Mouse (Mus musculus) gastrocnemius, postnatal 14 days (tissue): ENCODE measurements around the gene Nus1. TPM values are rescaled to one million over a fixed set of nuclear protein-coding genes. Genes with fewer than 3 reads are reported as not detected.

Experiments used
- DNase-seq: peaks from one replicate; pipeline ENCODE4 v3.0.0; 2021; ENCODE audit warnings: mixed read lengths
- intact Hi-C: fragments of 180-260 bp; cut with DNase I; formaldehyde crosslinking; loops from one replicate; pipeline ENCODE4 v1.15.1; 2025; ENCODE audit warnings: low total_unique reads
- total RNA-seq, 2 experiments: library from RNA; stranded (reverse); gene quantifications; 2 replicates each; pipeline ENCODE4 v1.2.3; 2021

Nus1 gene
- total RNA-seq, 2 experiments from 2014 or later, result 16.1 to 17.5 TPM

DNA sequence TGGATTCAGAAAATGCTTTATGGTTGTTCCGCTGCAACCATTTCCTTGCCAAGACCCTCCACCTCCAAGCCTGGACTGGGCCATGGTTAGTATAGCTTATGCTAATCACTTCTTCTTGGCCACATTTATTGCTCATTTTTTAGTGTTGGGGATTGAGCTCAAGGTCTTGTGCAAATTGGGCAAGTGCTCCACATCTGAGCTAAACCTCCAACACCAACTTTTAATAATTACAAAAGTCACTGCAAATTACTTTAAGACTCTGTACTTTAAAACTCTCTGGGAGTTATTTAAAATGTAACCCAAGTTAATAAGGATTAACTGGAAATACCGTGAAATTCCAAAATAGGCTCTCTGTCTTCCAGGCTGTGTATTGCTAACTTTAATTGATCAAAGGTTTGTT is 9.8 kb upstream of the Nus1 start:
- no peak for DNase-seq
- intact Hi-C loops, result no loop called here

DNA sequence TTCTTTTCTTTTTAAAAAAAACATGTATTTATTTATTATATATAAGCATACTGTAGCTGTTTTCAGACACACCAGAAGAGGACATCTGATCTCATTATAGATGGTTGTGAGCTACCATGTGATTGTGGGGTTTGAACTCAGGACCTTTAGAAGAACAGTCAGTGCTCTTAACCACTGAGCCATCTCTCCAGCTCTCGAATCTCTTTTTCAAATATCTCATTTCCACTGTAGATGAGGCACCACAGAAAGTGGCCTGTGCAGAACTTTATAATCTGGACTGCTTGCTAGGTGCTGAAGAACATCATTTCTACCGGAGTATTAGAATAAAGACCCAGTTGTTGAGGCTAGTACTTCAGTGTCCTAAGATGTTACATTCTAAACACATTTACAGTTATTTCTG is 2.3 kb upstream of the Nus1 start:
- intact Hi-C loops, result no loop called here
- no peak for DNase-seq

DNA sequence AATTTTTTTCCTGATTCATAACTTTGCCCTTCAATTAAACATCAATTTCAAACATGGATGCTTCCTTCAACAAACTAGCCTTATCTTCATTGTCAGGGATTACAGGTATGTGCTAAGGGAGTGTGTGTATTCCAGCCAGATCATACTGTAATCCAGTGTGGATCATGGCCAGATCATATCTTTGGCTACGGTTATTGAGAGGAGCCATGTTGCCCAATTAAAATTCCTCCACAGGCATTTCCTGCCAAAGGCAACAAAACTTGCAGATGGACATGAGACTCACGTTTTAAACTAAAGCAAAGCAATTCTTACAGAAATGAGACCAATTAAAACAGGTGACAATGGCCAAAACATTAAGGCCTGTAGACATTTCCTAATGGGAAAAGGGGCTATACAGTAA is 889 bp upstream of the Nus1 start:
- DNase-seq, result no peak

DNA sequence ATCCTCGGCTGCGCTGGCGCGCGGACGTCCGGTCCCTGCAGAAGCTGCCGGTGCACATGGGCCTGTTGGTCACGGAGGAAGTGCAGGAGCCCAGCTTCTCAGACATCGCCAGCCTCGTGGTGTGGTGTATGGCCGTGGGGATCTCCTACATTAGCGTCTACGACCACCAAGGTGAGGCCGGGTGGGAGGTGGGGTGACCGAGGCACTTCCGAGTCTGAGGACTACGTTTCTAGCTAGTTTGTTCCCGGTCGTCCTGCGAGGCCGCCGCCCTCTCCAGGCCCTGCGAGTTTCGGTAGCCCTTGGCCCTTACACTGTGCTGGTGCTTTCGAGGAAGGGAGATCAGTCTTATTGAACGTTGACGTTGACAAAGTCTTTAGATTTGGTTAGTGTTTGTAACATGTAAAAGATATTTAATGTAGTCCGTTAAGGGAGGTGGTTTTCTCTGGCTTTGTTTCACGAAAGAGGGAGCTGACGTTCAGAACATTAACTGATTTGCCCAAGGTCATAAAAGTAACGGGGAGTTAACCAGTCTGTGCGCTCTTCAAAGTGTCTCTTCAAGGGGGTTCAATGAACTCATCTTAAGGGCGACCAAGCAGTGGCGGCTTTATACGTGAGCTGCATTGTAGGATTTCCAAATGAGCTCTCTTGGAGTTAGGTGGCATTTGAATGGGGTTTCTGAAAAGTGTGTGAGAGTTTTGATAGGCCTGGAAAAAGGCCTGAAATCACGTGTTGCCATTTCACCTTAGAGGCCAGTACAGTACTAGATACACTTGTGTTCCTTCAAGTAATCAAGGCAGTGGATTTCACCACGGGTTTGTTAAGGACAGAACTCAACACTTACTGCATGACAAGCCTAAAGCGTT is 882 bp downstream of the Nus1 start:
- intact Hi-C loops, result no loop called here
- no peak for DNase-seq

More for the DNA sequence above, 889 bp upstream of the Nus1 start:
- intact Hi-C loops, result no loop called here

DNA sequence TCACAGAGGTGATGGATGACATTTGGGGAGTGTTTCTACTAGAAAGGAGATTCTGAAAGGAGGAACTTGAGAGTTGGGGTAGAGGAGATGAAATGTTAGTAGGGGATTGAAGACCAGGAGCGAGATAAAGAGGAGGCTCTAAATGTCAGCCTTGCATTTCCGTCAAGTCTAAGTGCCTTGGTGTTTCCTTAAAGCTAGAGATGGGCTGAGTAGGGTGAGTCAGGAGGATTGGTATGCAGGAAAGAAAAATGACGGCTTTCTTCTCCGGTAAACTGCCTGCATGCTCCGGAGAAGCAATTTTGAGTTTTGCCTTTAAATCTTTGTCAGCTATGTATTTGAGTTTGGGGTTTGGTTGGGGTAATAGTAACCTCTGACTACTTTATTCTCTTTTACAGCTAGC is 1.6 kb downstream of the Nus1 start:
- no peak for DNase-seq
- intact Hi-C loops, result no loop called here

DNA sequence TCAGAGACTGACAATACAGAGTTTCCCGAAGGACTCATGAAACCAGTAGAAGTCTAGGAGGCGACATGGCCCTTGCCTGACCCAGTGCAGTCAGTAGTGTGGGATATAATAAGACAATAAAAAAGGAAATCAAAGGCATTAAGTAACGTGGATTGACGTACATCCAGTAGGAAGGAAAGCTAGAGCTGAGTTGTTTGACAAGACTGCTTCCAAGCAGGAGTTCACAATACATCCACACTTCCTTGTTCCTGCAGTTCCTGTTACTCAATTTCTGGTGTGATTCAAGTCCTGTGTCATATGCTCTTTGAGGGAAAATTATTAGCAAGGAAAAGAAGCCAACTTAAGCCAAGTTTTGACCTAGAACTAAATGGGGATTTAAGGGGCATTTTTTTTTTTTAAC is 2.1 kb downstream of the Nus1 start:
- DNase-seq, result no peak
- intact Hi-C loops, result no loop called here

DNA sequence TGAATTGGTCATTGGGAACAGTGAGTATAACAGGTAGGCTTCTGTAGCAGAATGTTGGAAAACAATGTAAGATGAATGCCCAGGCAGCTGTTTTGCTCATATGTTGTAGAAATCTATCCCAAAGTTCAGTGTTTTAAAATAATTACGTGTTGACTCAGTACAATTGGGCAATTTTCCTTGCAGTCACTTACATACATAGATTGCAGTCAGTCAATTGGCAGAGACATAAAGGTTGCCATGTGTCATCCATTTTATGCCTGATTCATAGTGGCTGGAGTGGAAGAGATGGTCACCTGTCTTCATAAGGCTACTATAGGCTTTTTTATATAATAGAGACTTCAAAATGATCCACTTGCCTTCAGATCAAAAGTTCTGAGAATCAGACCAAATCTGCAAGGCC is 3.2 kb downstream of the Nus1 start:
- DNase-seq, result no peak
- intact Hi-C loops, result no loop called here

DNA sequence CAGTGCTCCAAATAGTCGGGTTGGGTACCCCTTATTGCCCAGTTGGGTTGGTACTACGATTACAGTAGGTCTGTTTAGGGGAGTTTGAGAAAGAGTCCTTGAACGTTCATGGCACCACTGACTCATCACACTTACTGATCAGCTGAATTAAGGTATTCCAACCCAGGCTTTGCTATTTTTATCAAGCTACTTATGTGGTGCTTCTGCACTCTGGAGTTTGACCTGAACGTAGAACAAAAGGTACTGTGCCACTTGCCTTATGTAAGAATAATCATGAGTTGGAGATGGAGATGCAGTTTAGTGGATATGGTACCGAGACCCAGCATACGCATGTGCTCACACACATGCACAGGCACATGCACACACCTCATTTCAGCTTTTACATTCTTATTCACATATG is 4.4 kb downstream of the Nus1 start:
- no peak for DNase-seq
- intact Hi-C loops, result no loop called here

DNA sequence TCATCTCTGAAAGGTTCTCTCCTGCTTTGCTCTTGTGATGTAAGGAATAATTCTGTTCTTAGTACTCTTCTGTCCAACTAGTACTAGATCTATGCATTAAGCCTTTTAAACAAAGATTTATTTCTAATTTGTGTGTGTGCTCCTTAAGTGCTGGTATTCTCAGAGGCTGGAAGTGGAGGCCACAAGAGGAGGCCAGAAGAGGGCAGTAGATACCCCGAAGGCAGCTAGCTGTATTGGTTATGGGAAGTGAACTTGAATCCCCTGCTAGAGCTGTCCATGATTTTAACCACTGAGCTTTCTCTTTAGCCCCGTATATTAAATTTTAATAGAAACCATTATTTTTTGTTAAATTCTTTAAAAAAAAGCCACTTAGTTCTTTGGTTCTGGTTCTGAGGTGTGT is 5.8 kb downstream of the Nus1 start:
- no peak for DNase-seq
- intact Hi-C loops, result no loop called here

DNA sequence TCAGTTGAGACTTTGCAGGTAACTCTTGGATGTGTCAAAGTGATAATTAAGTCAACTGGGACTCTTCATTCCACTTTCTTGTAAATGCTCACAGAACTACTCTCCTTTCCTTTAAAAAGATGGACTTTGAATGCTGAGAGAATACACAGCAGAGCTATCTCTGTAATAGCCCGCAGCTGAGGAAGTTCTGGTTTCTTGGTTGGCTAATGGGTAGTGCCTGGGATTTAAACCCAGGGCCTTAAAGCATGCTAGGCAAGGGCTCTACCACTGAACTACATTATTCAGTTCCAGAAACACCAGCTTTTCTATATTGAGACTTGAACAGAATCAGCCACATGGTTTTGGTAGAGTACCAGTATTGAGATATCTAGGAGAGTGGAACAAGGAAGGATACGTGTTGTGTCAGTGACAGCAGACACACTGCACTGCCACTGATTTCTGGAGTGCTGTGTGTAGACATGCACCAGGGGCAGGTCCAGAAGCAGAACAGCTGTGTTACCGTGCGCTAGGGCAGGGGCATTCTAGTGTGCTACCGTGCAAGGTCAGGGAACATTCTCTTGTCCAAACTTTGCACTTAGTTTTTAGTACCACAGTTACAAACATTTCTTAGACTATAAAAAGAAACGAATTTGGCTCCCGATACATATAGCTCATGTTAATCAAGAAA is 9.1 kb downstream of the Nus1 start:
- DNase-seq, result no peak
- intact Hi-C loops, result no loop called here

DNA sequence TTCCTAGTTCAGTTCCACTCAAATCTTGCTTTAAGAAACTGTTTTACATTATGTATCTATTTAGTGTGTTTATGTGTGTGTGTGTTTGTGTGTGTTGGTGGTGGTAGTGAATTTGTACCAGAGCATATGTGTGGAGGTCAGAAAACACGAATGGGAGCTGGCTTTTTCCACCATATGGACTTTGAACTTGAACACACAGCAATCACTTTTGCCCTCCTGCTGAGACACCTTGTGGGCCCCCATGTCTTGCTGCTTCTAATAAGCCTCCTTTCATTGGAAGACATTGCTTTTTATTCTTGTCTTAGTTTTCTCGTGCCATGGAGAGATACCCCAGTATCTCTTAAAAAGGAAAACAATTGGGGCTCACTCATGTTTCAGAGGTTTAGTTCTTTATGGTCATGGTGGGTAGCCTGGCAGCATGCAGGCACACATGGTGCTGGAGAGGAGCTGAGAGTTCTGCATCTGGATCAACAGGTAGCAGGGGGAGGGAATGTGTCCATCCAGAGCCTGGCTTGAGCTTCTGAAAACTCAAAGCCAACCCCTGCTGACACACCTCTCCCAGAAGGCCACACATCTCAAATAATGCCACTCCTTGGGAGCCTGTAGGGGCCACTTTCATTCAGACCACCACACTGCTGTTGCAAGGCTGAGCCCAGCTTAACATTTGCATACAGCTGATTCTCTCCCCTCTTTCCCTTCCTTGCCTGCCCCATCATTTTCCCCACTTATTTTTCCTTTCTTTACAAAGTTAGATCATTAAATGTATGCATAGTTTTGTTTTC is 10.5 kb downstream of the Nus1 start:
- DNase-seq, result no peak
- intact Hi-C loops, result no loop called here

DNA sequence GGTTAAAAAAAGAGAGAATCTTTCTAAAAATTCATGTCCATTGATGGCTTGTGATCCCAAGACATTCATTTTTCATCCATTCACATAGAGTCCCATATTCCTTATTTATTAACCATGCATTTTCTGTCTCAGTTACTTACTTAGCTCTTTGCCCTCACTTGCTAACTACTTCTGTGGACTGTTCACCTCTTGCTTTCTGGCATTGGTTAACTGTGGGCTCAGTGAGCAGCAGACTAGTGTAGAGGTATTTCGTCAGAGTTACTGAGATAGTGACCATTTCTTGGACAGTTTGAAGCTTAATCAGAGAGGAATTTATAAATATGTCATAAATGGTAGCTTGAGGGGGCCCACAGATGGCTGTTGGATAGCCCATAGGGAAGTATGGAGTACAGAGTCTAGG is 13.6 kb downstream of the Nus1 start:
- intact Hi-C loops, result no loop called here
- no peak for DNase-seq

DNA sequence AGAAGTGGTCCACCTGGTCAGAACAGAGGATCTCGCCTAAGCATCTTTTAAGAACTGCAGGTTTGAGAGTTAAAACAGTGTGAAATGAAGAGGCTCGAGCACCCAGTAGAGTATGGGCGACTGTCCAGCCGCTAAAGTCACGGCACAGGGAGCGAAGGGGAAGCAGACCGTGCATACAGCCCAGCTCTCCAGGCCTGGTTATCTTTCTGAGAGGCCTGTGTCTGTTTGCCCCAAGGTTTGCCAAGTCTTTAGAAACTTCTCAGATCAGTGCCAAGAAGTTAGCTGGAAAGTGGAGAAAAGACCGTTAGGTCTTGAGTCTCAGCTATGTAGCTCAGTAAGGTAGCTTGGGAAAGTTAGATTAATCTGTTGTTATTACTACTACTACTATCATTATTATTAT is 17.5 kb downstream of the Nus1 start:
- DNase-seq, result no peak
- intact Hi-C loops, result no loop called here

DNA sequence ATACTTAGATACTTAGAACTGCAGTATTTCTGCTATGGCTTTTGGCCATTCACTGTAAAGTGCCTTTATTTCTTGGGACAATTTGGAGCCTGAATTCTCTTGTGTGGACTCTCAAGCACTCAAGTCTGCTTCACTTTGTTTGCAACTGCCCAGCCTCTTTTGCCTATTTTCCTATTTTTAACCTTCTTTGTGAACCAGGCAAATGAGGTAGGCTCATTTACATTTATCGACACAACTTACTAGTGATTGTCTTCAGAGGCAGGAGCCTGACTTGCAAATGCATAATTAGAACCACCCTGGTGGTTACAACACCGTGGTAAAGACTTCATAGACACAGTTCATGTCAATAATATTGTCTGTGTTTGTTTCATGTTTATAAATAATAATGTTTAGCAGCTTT is 43.3 kb downstream of the Nus1 start:
- intact Hi-C loops, result no loop called here
- DNase-seq, result no peak

DNA sequence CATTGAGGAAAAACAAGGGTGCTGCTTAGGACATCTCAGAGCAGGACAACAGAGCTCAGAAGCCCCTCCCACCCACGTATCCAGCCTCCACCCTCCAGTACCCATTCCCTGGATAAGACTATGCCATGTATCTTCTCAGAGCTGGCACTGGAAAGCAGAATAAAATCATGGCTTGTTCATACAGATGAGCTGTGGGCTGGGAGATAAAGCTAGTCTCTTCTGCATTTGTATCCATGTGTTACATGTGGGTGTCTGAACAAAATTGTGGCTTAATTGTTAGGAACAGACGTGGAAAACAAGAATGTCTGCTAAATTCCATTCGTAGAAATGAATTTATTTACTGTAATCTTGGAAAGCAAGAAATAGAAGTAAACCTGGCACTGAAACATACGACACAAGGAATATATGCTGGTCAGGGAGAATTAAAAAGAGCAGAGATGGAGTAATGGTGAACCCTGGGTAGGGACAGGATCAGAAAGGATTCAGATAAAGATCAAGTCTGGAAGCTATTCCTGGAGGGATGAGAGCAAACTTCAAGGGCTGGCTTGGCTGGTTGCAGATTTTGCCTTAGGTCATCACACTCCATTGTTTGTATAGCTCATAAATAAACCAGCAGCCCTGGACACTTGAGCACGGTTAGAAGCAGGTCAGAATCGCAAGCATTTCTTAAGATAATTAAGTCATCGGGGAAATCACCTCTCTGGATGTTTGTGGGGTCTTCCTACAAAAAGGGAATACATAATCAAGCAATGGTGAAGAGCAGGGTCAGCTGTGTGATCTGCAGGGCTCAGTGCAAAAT is 46.8 kb downstream of the Nus1 start:
- no peak for DNase-seq

DNA sequence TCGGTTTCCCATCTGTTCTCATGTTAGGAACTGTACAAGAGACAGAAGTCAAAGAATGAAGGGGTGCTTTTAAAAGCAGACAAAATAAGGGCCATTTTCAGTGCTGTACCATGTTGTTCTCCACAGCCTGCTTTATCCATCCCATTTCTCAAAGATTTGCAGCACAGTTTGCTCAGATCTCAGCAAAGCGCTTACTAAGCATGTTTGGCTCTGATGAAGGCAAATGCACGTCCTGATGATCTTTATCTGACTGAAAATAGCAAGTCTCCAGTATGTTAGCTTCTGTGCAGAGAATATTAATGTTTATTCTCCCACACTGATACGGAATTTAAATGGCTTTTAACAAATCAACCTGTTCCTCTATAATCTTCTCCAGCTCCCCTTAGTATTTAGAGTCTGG is 54.2 kb downstream of the Nus1 start:
- intact Hi-C loops, result no loop called here
- no peak for DNase-seq

More for the DNA sequence above, 46.8 kb downstream of the Nus1 start:
- intact Hi-C loops, result no loop called here
